Mouse (Mus musculus): Measurements from ENCODE around the gene Clec14a. TPM values are rescaled to one million over a fixed set of nuclear protein-coding genes. Genes with fewer than 3 reads are reported as not detected.

Clec14a gene
- polyA plus RNA-seq (2017; shearing (Covaris generic)), result under 1 TPM in 1 of 2 experiments, not detected in 1; 0.13 TPM

DNA sequence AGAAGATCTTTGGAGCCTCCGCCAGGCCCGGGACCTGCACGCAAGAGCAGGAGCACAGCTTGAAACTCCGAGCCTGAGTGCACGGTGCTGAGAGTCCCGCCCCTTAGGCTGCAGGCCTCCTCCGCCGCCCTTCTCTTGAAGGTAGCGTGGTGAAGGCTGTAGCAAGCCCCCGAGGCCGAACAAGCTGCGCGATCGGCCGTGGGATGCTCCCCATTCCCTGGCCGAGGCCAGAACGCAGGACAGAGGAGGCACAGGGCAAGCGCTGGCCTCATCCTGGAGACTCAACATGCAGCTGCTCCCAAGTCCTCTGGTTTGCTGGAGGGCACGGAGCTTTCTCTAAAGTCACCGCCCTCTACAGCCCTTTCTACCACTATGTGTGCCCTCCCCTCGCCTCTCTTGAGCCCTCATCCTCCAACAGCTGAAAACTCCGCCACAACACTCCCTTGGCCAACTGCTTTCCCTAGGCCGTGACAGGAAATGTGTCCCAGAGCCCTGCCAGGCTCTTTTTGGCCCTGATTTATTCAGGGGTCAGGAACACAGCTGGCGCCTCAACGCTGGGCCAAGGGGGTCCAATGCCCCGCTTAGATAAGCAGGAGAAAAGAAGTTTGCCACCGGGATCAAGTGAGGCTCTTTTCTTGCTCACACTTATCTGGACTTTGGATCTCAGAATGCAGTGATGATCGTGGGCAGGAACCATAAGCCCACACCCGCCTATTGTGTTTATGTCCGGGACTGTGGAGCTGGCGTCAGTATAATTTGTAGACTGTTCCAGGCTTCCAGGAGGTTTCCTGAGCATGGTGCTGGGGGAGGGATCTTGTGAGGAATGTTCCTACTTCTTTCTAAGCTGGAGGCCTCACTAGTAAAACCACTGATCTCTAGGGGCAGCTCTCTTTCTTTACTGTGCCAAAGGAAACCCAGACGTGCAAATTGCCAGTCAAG, at the start of gene Clec14a:
Clec14a (minus strand) TSS at position 728 of the 939 bp plus-strand sequence.

Other genes with a start within 250 kb of the Clec14a start
- under 1 TPM in 1 of 2 experiments, not detected in 1; 0.26 TPM for gene Sstr1, start 57.5 kb downstream of the Clec14a start, polyA plus RNA-seq (2017; shearing (Covaris generic))